Mouse (Mus musculus) lung, adult 2 months (tissue): Measurements from ENCODE around the gene Olfr877. TPM values are rescaled to one million over a fixed set of nuclear protein-coding genes. Genes with fewer than 3 reads are reported as not detected.

Source experiments
- DNase-seq: peaks from one replicate; pipeline ENCODE4 v3.0.0; 2022
- H3K4me1 ChIP-seq: fragments of 200-500 bp; 2 replicates; pipeline ENCODE4 v1.6.1; 2011; ENCODE audit warnings: low read length; ENCODE audit not compliant: control insufficient read depth, insufficient read depth
- H3K4me3 ChIP-seq: fragments of 200-500 bp; replicated peaks from 2 replicates; pipeline ENCODE3; 2011; ENCODE audit warnings: low read depth, mild to moderate bottlenecking, control low read depth, low read length; ENCODE audit errors: extremely low read depth
- CTCF ChIP-seq: fragments of 200-500 bp; IDR thresholded peaks from 2 replicates; pipeline ENCODE4 v1.5.1; 2011; ENCODE audit warnings: mild to moderate bottlenecking, low read length, control low read depth; ENCODE audit not compliant: insufficient read depth
- POLR2A ChIP-seq: fragments of 200-500 bp; IDR thresholded peaks from 2 replicates; pipeline ENCODE4 v1.6.1; 2011; ENCODE audit warnings: low read depth, mild to moderate bottlenecking, control low read depth, low read length, borderline replicate concordance; ENCODE audit errors: extremely low read depth
- WGBS: fragments of 180-500 bp; shearing (Covaris S2); methylation state at CpG from one replicate; pipeline ENCODE4 v1.1.7; 2018; 5-methylcytosine and 5-hydroxymethylcytosine counted together
- polyA plus RNA-seq: library from polyadenylated mRNA; depleted of rRNA; stranded (reverse); fragments of >200 nt; gene quantifications from 2 replicates; pipeline ENCODE4 v1.2.3, GENCODE M21; 2012; rRNA removed

The Olfr877 gene
- polyA plus RNA-seq, result not detected in 2 replicates

- no peak for DNase-seq
- WGBS, result 67% methylated on average over 4 of the region's 4 CpGs
- TF ChIP-seq CTCF (no peak), POLR2A (no peak)
Observed at GRCm38 (mm10) chr9:37853969-37854368, at the start of gene Olfr877. Gene Olfr877, plus strand, starts transcription at chr9:37854269.

GRCm38 (mm10) chr9:37807235-37807634 is 46.8 kb upstream of the Olfr877 start:
- DNase-seq, result no peak
- H3K4me1 ChIP-seq, result no peaks in the 10 kb centered on the region
- TF ChIP-seq POLR2A, result no peak
- no peak for TF ChIP-seq CTCF

More at GRCm38 (mm10) chr9:37853969-37854368, at the start of gene Olfr877:
- no peaks in the 10 kb centered on the region for H3K4me1 ChIP-seq
- no peak within 1 kb of the TSS for H3K4me3 ChIP-seq

DNA sequence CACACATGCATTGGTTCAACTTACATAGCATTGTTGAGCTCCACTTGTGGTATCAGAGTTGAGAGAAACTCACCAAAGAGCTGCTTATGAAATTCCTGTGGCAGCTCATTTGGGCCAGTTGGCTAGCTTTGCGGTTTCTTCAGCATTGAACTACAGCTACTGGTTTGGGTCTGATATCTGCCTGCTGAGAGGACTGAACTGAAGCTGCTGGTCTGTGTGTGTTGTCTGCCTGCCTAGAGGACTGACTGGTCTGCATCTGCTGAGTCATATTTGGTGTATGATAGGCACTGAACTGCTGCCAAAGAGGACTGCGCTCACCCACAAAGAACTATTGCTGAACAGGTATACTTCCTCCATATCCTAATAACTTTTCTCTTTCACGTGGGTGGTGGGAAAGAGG is 45.6 kb upstream of the Olfr877 start:
- 72% methylated on average over 3 of the region's 3 CpGs for WGBS
- Histone ChIP-seq H3K4me1 (no peaks in the 10 kb centered on the region), H3K4me3 (no peak overlapping the region)
- TF ChIP-seq CTCF, result no peak
- no peak for TF ChIP-seq POLR2A
- no peak for DNase-seq

More at GRCm38 (mm10) chr9:37807235-37807634, 46.8 kb upstream of the Olfr877 start:
- H3K4me3 ChIP-seq, result no peak overlapping the region

DNA sequence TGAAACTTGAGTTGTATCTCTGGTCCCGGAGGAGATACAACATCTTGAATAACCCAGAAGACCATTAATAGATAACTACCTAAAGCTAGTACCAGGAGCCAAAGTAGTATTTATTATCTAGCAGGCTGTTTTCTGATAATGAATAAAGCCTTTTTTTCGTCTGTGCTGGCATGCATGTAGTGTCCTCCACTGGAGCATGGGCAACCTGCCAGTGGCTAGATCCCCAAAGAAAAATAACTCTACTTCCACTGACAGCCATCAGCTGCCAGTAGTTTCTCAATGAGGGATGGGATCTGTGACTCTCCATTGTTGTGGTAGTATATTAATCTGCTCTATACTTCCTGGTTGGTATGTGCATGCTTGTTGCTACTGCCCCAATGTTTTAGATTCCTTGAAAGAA is 45.1 kb upstream of the Olfr877 start:
- no peak for DNase-seq
- H3K4me1 ChIP-seq, result no peaks in the 10 kb centered on the region
- 55% methylated on average over 2 of the region's 2 CpGs for WGBS
- TF ChIP-seq POLR2A, result no peak
- no peak for TF ChIP-seq CTCF
- H3K4me3 ChIP-seq, result no peak overlapping the region

DNA sequence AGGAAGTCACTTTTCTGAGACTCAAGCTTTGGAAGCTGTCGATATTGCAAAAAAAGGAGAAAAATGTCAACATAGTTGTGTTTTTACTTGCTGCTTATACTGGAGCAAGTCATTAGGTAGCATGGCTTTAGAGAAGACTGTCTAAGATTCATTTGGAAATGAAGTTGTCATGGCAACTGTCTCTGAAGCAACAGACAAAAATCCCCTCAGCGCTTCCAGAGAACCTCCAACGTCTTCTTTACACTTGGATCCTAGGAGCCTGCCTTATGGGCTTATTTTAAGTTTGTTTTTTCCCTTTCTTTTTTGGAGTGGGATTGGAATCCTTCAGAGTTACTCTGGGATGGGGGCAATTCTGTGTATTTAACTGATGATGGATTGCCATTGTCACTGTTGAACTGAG is 39.4 kb upstream of the Olfr877 start:
- no peak for DNase-seq
- no peaks in the 10 kb centered on the region for H3K4me1 ChIP-seq
- TF ChIP-seq CTCF (no peak), POLR2A (no peak)
- H3K4me3 ChIP-seq, result no peak overlapping the region
- WGBS, result 84% methylated on average over 3 of the region's 3 CpGs

DNA sequence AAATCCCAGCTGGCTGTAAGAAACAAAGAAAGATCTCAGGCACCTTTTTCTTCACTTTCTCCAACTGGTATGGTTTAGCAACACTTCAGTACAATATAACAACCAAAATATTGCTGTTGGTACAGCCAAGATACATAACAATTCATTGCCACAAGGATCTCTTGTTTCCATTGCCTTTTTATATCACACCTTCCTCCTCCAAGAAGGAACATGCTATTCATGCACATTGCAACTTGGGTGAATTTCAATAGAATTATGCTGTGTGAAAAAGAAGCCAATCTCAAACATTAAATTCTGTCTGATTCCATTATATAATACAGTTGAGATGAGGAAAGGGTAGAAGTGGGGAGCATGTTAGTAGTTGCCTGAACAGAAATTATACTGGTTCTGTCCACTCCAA is 24.2 kb upstream of the Olfr877 start:
- Histone ChIP-seq H3K4me3 (no peak overlapping the region), H3K4me1 (no peaks in the 10 kb centered on the region)
- no peak for TF ChIP-seq CTCF
- no peak for TF ChIP-seq POLR2A
- DNase-seq, result no peak

DNA sequence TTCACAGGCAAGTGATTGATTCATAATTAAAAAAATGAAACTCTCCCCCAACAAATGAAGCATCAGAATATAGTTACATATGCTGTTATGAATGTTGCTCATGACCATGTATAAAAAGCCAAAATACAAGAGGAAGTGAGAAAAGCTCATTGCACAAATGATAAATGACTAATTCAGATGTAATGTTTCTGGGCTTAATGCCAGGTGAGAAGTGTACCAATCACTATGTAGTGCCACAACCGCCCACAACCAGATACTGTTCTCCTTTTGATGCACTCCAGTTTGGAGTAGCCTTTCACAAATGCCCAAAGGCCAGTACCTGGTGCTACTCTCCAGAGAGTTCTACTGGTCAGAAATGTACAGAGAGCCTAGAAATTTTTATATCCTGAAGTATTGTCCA is 20.7 kb upstream of the Olfr877 start:
- TF ChIP-seq CTCF, result no peak
- TF ChIP-seq POLR2A, result no peak
- Histone ChIP-seq H3K4me3 (no peak overlapping the region), H3K4me1 (no peaks in the 10 kb centered on the region)
- no peak for DNase-seq
- 57% methylated on average over 1 of the region's 1 CpGs for WGBS

- 72% methylated on average over 2 of the region's 2 CpGs for WGBS
- TF ChIP-seq POLR2A (no peak), CTCF (no peak)
- no peak for DNase-seq
- H3K4me1 ChIP-seq, result no peaks in the 10 kb centered on the region
- no peak overlapping the region for H3K4me3 ChIP-seq
Observed at GRCm38 (mm10) chr9:37849267-37849666, 4.8 kb upstream of the Olfr877 start.

DNA sequence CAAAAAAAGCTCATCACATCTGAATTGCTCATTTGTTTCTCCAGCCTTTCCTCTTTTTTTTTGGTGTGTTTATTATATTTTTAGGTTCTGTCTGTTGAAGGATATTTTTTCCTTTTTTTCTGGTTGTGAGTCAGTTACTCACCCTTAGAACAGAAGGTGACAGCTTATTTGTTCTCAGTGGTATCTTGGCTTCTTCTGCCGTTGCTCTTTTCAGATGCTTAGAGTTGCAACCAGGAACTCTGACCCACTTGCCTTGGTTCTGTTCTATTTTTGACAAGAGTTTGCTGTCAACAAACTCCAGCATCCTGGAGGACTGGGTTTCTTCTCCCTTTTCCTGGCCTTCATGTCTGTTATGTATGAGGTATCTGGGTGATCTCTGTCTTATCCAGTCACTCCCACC is 9.3 kb downstream of the Olfr877 start:
- 39% methylated on average over 1 of the region's 1 CpGs for WGBS
- TF ChIP-seq POLR2A (no peak), CTCF (no peak)
- no peak for DNase-seq
- Histone ChIP-seq H3K4me1 (no peaks in the 10 kb centered on the region), H3K4me3 (no peak overlapping the region)

DNA sequence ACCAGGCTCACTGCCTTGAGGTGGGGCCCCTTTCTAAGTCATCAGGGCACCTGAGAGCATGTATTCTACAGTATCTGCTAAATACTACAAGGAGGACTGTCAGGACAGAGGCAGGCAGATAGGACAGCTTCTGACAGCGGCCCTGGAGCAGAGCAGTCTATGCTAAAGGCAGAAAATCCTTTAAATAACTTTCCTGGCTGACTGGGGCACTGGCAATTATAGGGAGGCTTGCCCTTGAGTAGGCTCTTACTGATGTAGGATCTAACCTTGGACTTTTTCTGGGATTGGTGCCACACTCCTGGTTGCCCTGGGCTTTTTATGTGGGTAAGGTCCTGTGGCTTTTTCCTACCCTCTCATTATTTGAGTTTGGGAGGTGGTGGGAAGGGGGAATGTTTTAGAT is 16.2 kb downstream of the Olfr877 start:
- DNase-seq, result no peak

GRCm38 (mm10) chr9:37871097-37871496 is 17.0 kb downstream of the Olfr877 start:
- WGBS, result 69% methylated on average over 1 of the region's 1 CpGs

More for the DNA sequence above, 16.2 kb downstream of the Olfr877 start:
- H3K4me1 ChIP-seq, result no peaks in the 10 kb centered on the region
- no peak overlapping the region for H3K4me3 ChIP-seq
- WGBS, result 46% methylated on average over 1 of the region's 1 CpGs
- no peak for TF ChIP-seq CTCF
- TF ChIP-seq POLR2A, result no peak

More at GRCm38 (mm10) chr9:37871097-37871496, 17.0 kb downstream of the Olfr877 start:
- DNase-seq, result no peak
- no peaks in the 10 kb centered on the region for H3K4me1 ChIP-seq
- H3K4me3 ChIP-seq, result no peak overlapping the region
- TF ChIP-seq POLR2A, result no peak
- TF ChIP-seq CTCF, result no peak
